Mouse (Mus musculus) midbrain, postnatal 0 days (tissue): ENCODE data around the gene Pbxip1. TPM values are rescaled to one million over a fixed set of nuclear protein-coding genes. Genes with fewer than 3 reads are reported as not detected.

ENCODE experiments used
- ATAC-seq: fragments of 200-750 bp; cut with Nextera tagmentation; 2 replicates; pipeline ENCODE4 v1.8.0; 2017; ENCODE audit warnings: moderate number of reproducible peaks, mild to moderate bottlenecking, moderate TSS enrichment, moderate library complexity; ENCODE audit not compliant: low FRiP score
- DNase-seq: peaks from one replicate; pipeline ENCODE4 v3.0.0-alpha.2; 2015; ENCODE audit warnings: low spot score
- H3K27ac ChIP-seq: fragments of 300-500 bp; sonication (generic); 2 replicates; pipeline ENCODE4 v1.5.1; 2014; ENCODE audit warnings: low read depth, mild to moderate bottlenecking, low read length, mixed read lengths
- H3K27me3 ChIP-seq: fragments of 300-500 bp; sonication (generic); 2 replicates; pipeline ENCODE4 v1.6.1; 2014; ENCODE audit warnings: low read length, control low read depth, mixed read lengths; ENCODE audit not compliant: insufficient read depth
- H3K36me3 ChIP-seq: fragments of 300-500 bp; sonication (generic); 2 replicates; pipeline ENCODE4 v1.6.1; 2014; ENCODE audit warnings: low read length, control low read depth, mixed read lengths; ENCODE audit not compliant: insufficient read depth
- H3K4me1 ChIP-seq: fragments of 300-500 bp; sonication (generic); 2 replicates; pipeline ENCODE4 v1.6.1; 2014; ENCODE audit warnings: mild to moderate bottlenecking, control low read depth, antibody characterized with exemption, low read length, mixed read lengths; ENCODE audit not compliant: insufficient read depth
- H3K4me2 ChIP-seq: fragments of 300-500 bp; sonication (generic); 2 replicates; pipeline ENCODE4 v1.6.1; 2014; ENCODE audit warnings: low read depth, mild to moderate bottlenecking, low read length, mixed read lengths; ENCODE audit not compliant: poor library complexity, severe bottlenecking
- H3K4me3 ChIP-seq: fragments of 300-500 bp; sonication (generic); 2 replicates; pipeline ENCODE4 v1.5.1; 2014; ENCODE audit warnings: low read depth, mild to moderate bottlenecking, low read length, moderate library complexity
- H3K9ac ChIP-seq: fragments of 300-500 bp; sonication (generic); replicated peaks from 2 replicates; pipeline ENCODE4 v1.6.1; 2014; ENCODE audit warnings: mild to moderate bottlenecking, low read length, moderate library complexity, mixed read lengths; ENCODE audit not compliant: poor library complexity, severe bottlenecking
- H3K9me3 ChIP-seq: fragments of 300-500 bp; sonication (generic); 2 replicates; pipeline ENCODE4 v1.6.1; 2016; ENCODE audit warnings: low read length, control low read depth
- CTCF ChIP-seq: IDR thresholded peaks from 2 replicates; pipeline ENCODE4 v1.5.1; 2016; ENCODE audit warnings: antibody characterized with exemption, mild to moderate bottlenecking
- WGBS: fragments of 180-500 bp; shearing (Covaris S2); extraction: QIAGEN DNeasy Blood & Tissue Kit; methylation state at CpG from one replicate; pipeline ENCODE4 v1.1.7; 2014; 5-methylcytosine and 5-hydroxymethylcytosine counted together
- polyA plus RNA-seq: library from polyadenylated mRNA; unstranded; fragments of >200 nt; fragmentation: Nextera tagmentation; extraction: Ambion mirVana; gene quantifications from 2 replicates; pipeline ENCODE4 v1.2.1, GENCODE M21; 2015
- total RNA-seq: library from RNA; depleted of rRNA; stranded (reverse); fragments of >200 nt; gene quantifications from 2 replicates; pipeline ENCODE4 v1.2.3, GENCODE M21; 2014

Gene Pbxip1
- total and polyA plus RNA-seq, 2 experiments from 2014 or later: 18.5 to 21.8 TPM

GRCm38 (mm10) chr3:89417131-89417530, 19.4 kb upstream of the Pbxip1 start:
- WGBS: 33% methylated on average over 2 of the region's 2 CpGs
- no peaks in the 10 kb centered on the region; the same call in 1 of the 2 replicates for H3K36me3 ChIP-seq

GRCm38 (mm10) chr3:89417840-89418169, 18.7 kb upstream of the Pbxip1 start:
- Histone ChIP-seq H3K27me3 (no peaks in the 10 kb centered on the region), H3K4me3 (peak overlapping the region; percentile 53), H3K9me3 (no peaks in the 10 kb centered on the region), H3K4me2 (peak overlapping the region; percentile 95), H3K27ac (no peak overlapping the region), H3K4me1 (no peaks in the 10 kb centered on the region), H3K9ac (no peak overlapping the region), H3K36me3 (no peaks in the 10 kb centered on the region; the same call in 1 of the 2 replicates)
- peak; percentile 61 for ATAC-seq
- no peak for TF ChIP-seq CTCF
- DNase-seq: peak; percentile 81
- whole genome bisulfite sequencing: under 1% methylated on average over 20 of the region's 20 CpGs

More at GRCm38 (mm10) chr3:89417131-89417530, 19.4 kb upstream of the Pbxip1 start:
- H3K4me2 ChIP-seq: peak overlapping the region; percentile 95
- no peak overlapping the region for H3K9ac ChIP-seq
- DNase-seq: no peak
- peak overlapping the region; percentile 53; the same call in 1 of the 2 replicates for H3K4me3 ChIP-seq
- no peaks in the 10 kb centered on the region for H3K9me3 ChIP-seq
- no peak for ATAC-seq
- H3K4me1 ChIP-seq: no peaks in the 10 kb centered on the region
- no peak for TF ChIP-seq CTCF
- no peaks in the 10 kb centered on the region for H3K27me3 ChIP-seq
- H3K27ac ChIP-seq: no peak overlapping the region

- H3K4me1 ChIP-seq: no peaks in the 10 kb centered on the region
- under 1% methylated on average over 39 of the region's 39 CpGs for WGBS
Measured at GRCm38 (mm10) chr3:89418170-89418860, 18.2 kb upstream of the Pbxip1 start, which contains the start of the genes Cks1b and Shc1. Cks1b (minus strand) TSS chr3:89418383. Shc1 (plus strand) TSS chr3:89418443.

GRCm38 (mm10) chr3:89418861-89419250, 17.6 kb upstream of the Pbxip1 start:
- 0% methylated on average over 16 of the region's 16 CpGs for WGBS

More at GRCm38 (mm10) chr3:89418170-89418860, 18.2 kb upstream of the Pbxip1 start, which contains the start of the genes Cks1b and Shc1:
- no peak for TF ChIP-seq CTCF
- H3K4me3 ChIP-seq: peak within 1 kb of the TSS; percentile 53
- H3K27ac ChIP-seq: peak within 1 kb of the TSS; percentile 60
- DNase-seq: peak; percentile 99
- ATAC-seq: peak; percentile 96
- peak within 1 kb of the TSS; percentile 60 for H3K9ac ChIP-seq
- peak within 1 kb of the TSS; percentile 95 for H3K4me2 ChIP-seq
- H3K27me3 ChIP-seq: no peaks in the 10 kb centered on the region
- no peaks in the 10 kb centered on the region for H3K9me3 ChIP-seq
- no peaks in the 10 kb centered on the region; the same call in 1 of the 2 replicates for H3K36me3 ChIP-seq

GRCm38 (mm10) chr3:89419571-89419970, 16.9 kb upstream of the Pbxip1 start:
- ATAC-seq (no peak), DNase-seq (no peak)
- Histone ChIP-seq H3K36me3 (no peaks in the 10 kb centered on the region; the same call in 1 of the 2 replicates), H3K27me3 (no peaks in the 10 kb centered on the region), H3K9ac (peak overlapping the region; percentile 60; the same call in 1 of the 2 replicates), H3K4me2 (peak overlapping the region; percentile 95), H3K27ac (peak overlapping the region; percentile 60), H3K4me3 (peak overlapping the region; percentile 53), H3K4me1 (no peaks in the 10 kb centered on the region), H3K9me3 (no peaks in the 10 kb centered on the region)
- no peak for TF ChIP-seq CTCF
- WGBS: 4% methylated on average over 9 of the region's 9 CpGs

More at GRCm38 (mm10) chr3:89418861-89419250, 17.6 kb upstream of the Pbxip1 start:
- Histone ChIP-seq H3K4me3 (peak overlapping the region; percentile 53), H3K4me2 (peak overlapping the region; percentile 95), H3K9me3 (no peaks in the 10 kb centered on the region), H3K27ac (peak overlapping the region; percentile 60), H3K9ac (peak overlapping the region; percentile 60), H3K4me1 (no peaks in the 10 kb centered on the region), H3K27me3 (no peaks in the 10 kb centered on the region), H3K36me3 (no peaks in the 10 kb centered on the region; the same call in 1 of the 2 replicates)
- no peak for TF ChIP-seq CTCF
- no peak for DNase-seq
- ATAC-seq: peak; percentile 2; the same call in 1 of the 2 replicates

GRCm38 (mm10) chr3:89419981-89420380, 16.5 kb upstream of the Pbxip1 start:
- Histone ChIP-seq H3K27me3 (no peaks in the 10 kb centered on the region), H3K9ac (no peak overlapping the region), H3K4me2 (peak overlapping the region; percentile 95), H3K4me3 (peak overlapping the region; percentile 53; the same call in 1 of the 2 replicates), H3K4me1 (no peaks in the 10 kb centered on the region), H3K9me3 (no peaks in the 10 kb centered on the region), H3K36me3 (no peaks in the 10 kb centered on the region; the same call in 1 of the 2 replicates), H3K27ac (no peak overlapping the region)
- no peak for ATAC-seq
- DNase-seq: no peak
- TF ChIP-seq CTCF: no peak
- WGBS: 39% methylated on average over 3 of the region's 3 CpGs
